Mouse (Mus musculus): Measurements from ENCODE around the gene Cyp11a1.

DNA sequence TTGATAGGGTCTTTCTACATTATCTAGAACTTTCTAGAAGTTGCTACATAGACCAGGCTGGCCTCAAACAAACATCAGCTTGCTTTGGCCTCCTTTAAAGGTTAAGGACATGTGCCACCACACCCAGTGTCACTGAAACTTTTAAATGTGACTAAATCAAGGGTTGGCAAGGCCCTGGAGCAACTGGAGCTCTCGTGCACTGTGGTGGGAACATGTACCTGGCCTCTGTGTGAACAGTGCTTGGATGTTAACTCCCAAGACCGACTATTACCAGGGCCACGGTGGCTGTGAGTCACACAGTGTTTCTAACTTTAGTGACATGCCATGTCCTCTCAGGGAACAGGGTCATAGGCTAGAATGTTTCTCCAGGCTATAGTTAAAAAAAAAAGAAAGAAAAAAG is 10.8 kb downstream of the Cyp11a1 start:
- TF ChIP-seq CTCF (IDR thresholded peaks at IDR 0.05; ENCODE audit: extremely low read depth, insufficient read depth, insufficient read length, insufficient replicate concordance) (no peak), POLR2A (IDR thresholded peaks at IDR 0.05; ENCODE audit: low read depth, low read length) (no peak)
